Mouse (Mus musculus) heart, adult 10 weeks (tissue): Measurements from ENCODE around the gene Slc39a10. TPM values are rescaled to one million over a fixed set of nuclear protein-coding genes. Genes with fewer than 3 reads are reported as not detected.

ENCODE experiments used
- polyA plus RNA-seq: library from polyadenylated mRNA; stranded (reverse); fragments of 350-450 nt; fragmentation: Illumina TruSeq; extraction: RNeasy Lipid Tissue Mini Kit (QIAGEN cat#74804); gene quantifications from one replicate; pipeline ENCODE4 v1.2.3, GENCODE M21; 2014; ENCODE audit warnings: low read depth, low replicate concordance

The Slc39a10 gene
- polyA plus RNA-seq, result 7.6 TPM

DNA sequence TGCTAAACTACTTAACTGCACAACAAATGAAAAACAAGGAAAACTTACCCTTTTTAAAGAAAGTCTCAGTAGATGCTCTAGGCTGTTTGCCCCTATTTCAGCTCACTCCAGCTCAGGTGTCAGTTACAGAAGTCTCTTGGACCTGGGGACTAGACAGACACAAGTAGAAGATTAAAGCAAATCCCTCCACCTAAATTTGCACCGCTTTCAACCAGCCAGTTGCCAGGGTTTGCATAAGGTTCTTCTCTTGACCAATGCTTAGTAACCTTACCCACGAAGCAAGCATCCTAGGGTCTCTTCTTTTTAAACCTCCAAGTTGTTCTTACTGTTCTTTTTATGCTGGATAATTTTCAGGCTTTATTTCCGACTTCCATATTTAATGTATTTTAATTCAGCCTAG, at the start of gene Slc39a10:
Gene Slc39a10 (minus strand): TSS at position 101 of the 400 bp plus-strand sequence.

